Mouse (Mus musculus) midbrain, embryonic 10.5 days (tissue): ENCODE results near the gene Gm20388. TPM values are rescaled to one million over a fixed set of nuclear protein-coding genes. Genes with fewer than 3 reads are reported as not detected.

Source experiments
- DNase-seq: peaks from one replicate; pipeline ENCODE4 v3.0.0-alpha.2; 2017; ENCODE audit warnings: low spot score
- H3K27ac ChIP-seq: fragments of 300-500 bp; sonication (generic); replicated peaks from 2 replicates; pipeline ENCODE4 v1.5.1; 2016; ENCODE audit warnings: mild to moderate bottlenecking
- H3K27me3 ChIP-seq: fragments of 300-500 bp; sonication (generic); 2 replicates; pipeline ENCODE4 v1.6.1; 2016; ENCODE audit warnings: low read depth, mild to moderate bottlenecking; ENCODE audit not compliant: poor library complexity, severe bottlenecking
- H3K36me3 ChIP-seq: fragments of 300-500 bp; sonication (generic); 2 replicates; pipeline ENCODE4 v1.6.1; 2016; ENCODE audit warnings: mild to moderate bottlenecking, moderate library complexity
- H3K4me1 ChIP-seq: fragments of 300-500 bp; sonication (generic); 2 replicates; pipeline ENCODE4 v1.6.1; 2016
- H3K4me3 ChIP-seq: fragments of 300-500 bp; sonication (generic); 2 replicates; pipeline ENCODE4 v1.5.1; 2016; ENCODE audit warnings: mild to moderate bottlenecking, moderate library complexity
- H3K9me3 ChIP-seq: fragments of 300-500 bp; sonication (generic); replicated peaks from 2 replicates; pipeline ENCODE4 v1.6.1; 2016; ENCODE audit warnings: mild to moderate bottlenecking
- WGBS: fragments of 180-500 bp; shearing (Covaris S2); methylation state at CpG from one replicate; pipeline ENCODE4 v1.1.7; 2016; 5-methylcytosine and 5-hydroxymethylcytosine counted together
- polyA plus RNA-seq: library from polyadenylated mRNA; unstranded; fragments of >200 nt; fragmentation: Nextera tagmentation; extraction: Ambion mirVana; gene quantifications from 2 replicates; pipeline ENCODE4 v1.2.1, GENCODE M21; 2016

Gm20388 gene
- polyA plus RNA-seq, 1 experiment from 2014 or later = 7.1 TPM

DNA sequence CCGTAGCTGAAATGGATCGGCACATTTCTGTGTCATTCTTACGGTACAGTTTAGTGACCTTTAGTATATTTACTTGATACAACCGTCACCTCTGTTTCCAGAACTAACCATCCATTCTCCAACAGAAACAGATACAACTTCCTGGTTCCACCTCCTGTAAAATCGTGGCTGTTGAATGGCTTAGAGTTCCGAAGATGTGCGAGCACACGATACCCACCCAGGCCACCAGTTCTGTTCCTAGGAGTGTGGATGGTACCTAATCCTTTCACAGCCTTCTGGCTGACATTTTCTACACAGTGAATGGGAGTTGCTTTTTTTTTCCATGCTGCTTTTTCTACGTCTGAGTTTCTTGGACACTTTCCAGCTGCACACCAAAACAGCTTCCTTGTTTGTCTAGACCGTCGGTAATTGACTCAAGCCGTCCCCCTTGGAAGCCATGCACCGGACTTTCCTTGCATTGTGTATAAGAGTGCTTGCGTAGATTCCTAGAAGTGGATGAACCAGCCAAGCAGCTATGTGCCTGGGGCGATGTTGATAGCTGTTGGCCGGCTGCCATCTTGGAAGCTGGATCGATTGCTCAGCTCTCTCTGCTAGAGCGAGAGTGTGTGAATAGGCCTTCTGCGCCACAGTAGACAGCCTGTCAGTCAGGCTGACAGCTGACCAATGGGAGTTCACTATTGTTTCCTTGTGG, 2533.6 kb downstream of the Gm20388 start:
- Histone ChIP-seq H3K9me3 (no peaks in the 10 kb centered on the region), H3K4me3 (peak overlapping the region; percentile 87), H3K4me1 (peaks cover 34% of the 10 kb centered on the region), H3K36me3 (peaks cover 10% of the 10 kb centered on the region), H3K27me3 (no peaks in the 10 kb centered on the region), H3K27ac (peak overlapping the region; percentile 93)
- DNase-seq = peak; percentile 60
- WGBS = 53% methylated on average over 19 of the region's 19 CpGs

DNA sequence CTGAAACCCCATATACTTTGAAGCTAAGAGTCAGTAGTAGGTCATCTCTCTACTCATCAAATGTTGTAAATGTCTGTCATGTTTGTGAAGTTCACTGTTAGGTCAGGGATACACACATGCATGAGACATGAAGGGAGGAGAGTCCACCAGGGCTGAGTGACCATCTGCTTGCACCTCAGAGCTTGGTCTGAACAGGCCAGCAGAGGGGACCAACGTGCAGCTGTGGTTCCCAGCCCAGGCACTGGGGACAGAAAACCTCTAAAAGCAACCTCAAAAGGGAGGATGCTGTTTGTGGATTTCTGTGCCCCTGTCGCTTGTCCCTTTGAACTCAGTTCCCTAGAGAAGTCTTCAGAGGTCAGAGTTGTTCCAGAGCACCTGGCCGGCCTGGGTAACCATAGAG, 2534.6 kb downstream of the Gm20388 start:
- 70% methylated on average over 3 of the region's 3 CpGs for WGBS
- Histone ChIP-seq H3K36me3 (no peaks in the 10 kb centered on the region), H3K27ac (no peak overlapping the region), H3K4me1 (peaks cover 34% of the 10 kb centered on the region), H3K9me3 (no peaks in the 10 kb centered on the region), H3K27me3 (no peaks in the 10 kb centered on the region), H3K4me3 (0 out of 2 replicates have a peak overlapping the region, but pooled peaks have one; percentile 87)
- no peak for DNase-seq

DNA sequence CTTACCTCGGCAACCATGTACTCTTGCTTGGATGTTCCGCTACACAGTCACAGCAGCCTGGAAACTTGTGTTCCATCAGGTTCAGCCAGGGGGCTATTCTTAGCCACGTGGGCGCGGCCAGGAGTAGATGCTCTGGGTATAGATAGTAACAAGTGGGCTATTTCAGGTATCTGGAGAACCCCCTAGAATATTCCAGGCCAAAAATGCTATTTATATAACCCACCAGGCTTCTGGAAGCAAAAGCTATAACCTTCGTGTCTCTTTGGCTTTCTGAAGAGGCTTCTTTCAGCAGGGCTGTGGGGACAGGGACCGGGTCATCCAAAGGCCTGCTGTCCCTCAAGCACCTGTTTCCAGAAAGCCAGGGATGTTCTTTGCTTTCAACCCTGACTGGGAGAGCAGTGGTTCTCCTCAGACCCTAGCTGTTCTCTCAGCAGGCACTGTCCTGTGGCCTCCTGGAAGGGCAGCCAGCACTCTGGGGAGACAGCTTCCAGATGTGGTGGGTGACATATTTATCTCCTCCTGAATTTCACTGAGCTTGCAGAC, 2540.6 kb downstream of the Gm20388 start:
- H3K4me3 ChIP-seq = no peak overlapping the region
- no peaks in the 10 kb centered on the region for H3K36me3 ChIP-seq
- WGBS = 86% methylated on average over 7 of the region's 7 CpGs
- no peak for DNase-seq
- H3K27ac ChIP-seq = no peak overlapping the region
- no peaks in the 10 kb centered on the region; the same call in 1 of the 2 replicates for H3K4me1 ChIP-seq
- peaks cover 10% of the 10 kb centered on the region; the same call in 1 of the 2 replicates for H3K27me3 ChIP-seq
- H3K9me3 ChIP-seq = no peaks in the 10 kb centered on the region

DNA sequence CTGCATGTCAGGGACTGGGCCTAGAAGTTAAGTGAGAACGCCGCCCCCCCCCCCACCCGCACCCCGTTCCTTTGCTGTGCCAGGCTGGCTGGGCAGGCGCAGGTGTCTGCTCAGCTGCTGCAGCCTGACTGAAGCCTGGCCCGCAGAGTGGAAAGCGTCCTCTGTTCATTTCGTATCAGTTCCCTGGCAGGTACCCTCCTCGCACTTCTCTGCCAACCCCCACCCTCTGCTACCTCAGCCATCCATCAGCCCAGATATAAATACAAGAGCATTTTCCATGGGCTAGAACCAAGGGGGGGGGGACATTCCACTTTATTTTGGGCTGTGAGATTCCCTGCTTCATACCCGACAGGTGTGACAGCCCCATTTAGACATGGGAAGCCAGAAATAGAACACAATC, 2541.5 kb downstream of the Gm20388 start:
- WGBS = 83% methylated on average over 10 of the region's 10 CpGs
- Histone ChIP-seq H3K4me1 (no peaks in the 10 kb centered on the region), H3K4me3 (no peak overlapping the region), H3K9me3 (no peaks in the 10 kb centered on the region), H3K27ac (no peak overlapping the region), H3K27me3 (peaks cover 17% of the 10 kb centered on the region), H3K36me3 (no peaks in the 10 kb centered on the region)
- DNase-seq = no peak

DNA sequence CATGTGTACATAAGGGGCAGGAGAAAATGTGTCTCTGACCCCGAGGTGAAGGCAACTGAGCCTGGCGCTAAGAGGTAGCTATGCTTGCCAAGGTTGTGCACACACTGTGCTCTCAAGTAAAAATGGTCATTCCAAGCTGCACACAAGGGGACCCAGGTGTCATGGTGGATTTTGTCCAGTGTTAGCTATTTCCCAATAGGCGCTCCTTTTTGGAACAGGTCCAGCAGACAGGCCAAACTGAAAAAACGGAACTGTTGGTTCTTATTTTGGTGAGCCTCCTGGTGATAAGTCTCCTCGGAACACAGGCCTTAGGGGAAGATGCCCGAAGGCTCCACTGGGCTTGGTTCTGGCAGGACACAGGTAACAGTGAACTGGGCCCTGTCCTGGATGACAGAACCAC, 2543.8 kb downstream of the Gm20388 start:
- Histone ChIP-seq H3K36me3 (no peaks in the 10 kb centered on the region), H3K27me3 (peaks cover 39% of the 10 kb centered on the region), H3K4me3 (no peak overlapping the region), H3K9me3 (no peaks in the 10 kb centered on the region), H3K27ac (no peak overlapping the region), H3K4me1 (no peaks in the 10 kb centered on the region)
- DNase-seq = no peak
- WGBS = 97% methylated on average over 6 of the region's 6 CpGs

DNA sequence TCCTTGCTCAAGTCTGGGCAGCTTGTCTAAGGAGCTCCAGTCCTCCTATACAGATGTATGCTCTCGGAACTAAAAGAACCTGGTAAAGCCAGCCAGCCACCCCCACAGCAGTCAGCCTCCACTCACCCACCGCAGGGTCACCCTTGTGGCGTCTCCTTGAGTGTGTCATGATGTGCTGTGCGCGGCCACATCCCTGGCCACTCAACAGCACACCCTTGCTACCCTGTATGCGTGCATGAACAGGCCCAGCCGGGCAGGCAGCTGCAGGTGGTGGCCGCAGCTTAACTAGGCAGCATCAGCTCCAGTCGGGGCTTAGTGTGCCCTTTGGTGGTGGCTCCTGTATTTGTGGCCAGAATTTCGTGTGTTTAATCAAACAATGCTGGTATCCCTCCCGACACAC, 2546.5 kb downstream of the Gm20388 start:
- H3K4me3 ChIP-seq = no peak overlapping the region
- peaks cover 67% of the 10 kb centered on the region for H3K27me3 ChIP-seq
- peaks cover 22% of the 10 kb centered on the region for H3K4me1 ChIP-seq
- 84% methylated on average over 11 of the region's 11 CpGs for WGBS
- H3K27ac ChIP-seq = no peak overlapping the region
- no peak for DNase-seq
- H3K9me3 ChIP-seq = no peaks in the 10 kb centered on the region
- no peaks in the 10 kb centered on the region for H3K36me3 ChIP-seq

DNA sequence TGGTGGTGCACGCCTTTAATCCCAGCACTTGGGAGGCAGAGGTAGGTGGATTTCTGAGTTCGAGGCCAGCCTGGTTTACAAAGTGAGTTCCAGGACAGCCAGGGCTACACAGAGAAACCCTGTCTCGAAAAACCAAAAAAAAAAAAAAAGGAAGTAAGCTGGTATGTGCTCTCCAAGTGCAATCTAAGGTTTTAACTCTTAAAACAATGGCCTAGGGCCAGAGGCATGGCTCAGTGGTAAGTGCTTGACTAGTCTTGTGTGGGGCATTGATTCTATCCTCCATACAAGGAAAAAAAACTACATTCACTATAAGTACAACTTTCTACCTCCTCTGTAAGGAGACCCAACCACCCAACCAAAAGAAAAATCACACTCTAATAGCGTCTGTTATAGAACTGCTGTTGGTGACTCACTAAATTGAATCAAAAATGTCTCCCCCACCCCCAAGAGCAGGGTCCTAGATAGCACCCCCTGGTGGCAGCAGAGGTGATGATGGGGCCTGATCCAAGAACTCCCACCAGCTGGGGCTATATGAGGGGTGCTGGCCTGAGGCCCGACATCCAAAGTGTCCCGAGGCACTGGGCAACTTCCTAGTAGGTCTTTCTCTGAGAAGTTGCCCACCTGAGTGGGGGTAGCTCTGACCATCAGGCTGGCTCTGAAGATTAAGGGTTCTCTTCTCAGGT, 2548.7 kb downstream of the Gm20388 start:
- DNase-seq = no peak
- Histone ChIP-seq H3K4me3 (no peak overlapping the region), H3K9me3 (no peaks in the 10 kb centered on the region), H3K4me1 (peaks cover 30% of the 10 kb centered on the region), H3K36me3 (no peaks in the 10 kb centered on the region), H3K27ac (no peak overlapping the region), H3K27me3 (peaks cover 80% of the 10 kb centered on the region)
- 64% methylated on average over 6 of the region's 6 CpGs for WGBS

DNA sequence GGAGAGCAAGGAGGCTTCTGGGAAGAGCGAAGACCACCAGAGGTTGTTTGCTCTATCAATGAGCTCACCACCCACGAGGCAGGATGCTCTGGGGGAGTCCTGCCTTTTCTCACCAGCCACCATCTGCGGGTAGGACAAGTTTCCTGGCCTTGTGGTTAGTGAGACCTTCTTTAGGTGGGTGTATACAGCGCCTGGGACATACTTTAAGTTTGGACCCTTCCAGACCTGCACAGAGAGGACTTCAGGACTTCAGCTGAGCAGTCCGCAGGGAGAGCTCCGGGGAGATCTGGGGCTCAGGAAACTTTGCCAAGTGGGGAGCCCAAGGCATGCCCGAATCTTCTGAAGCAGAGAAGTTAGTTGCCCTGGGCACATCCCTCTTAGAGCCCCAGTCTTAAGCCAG, 2549.3 kb downstream of the Gm20388 start:
- Histone ChIP-seq H3K27ac (no peak overlapping the region), H3K4me3 (peak overlapping the region; percentile 53), H3K36me3 (no peaks in the 10 kb centered on the region), H3K27me3 (peaks cover 80% of the 10 kb centered on the region), H3K9me3 (no peaks in the 10 kb centered on the region), H3K4me1 (peaks cover 30% of the 10 kb centered on the region)
- 30% methylated on average over 7 of the region's 7 CpGs for WGBS
- DNase-seq = no peak

DNA sequence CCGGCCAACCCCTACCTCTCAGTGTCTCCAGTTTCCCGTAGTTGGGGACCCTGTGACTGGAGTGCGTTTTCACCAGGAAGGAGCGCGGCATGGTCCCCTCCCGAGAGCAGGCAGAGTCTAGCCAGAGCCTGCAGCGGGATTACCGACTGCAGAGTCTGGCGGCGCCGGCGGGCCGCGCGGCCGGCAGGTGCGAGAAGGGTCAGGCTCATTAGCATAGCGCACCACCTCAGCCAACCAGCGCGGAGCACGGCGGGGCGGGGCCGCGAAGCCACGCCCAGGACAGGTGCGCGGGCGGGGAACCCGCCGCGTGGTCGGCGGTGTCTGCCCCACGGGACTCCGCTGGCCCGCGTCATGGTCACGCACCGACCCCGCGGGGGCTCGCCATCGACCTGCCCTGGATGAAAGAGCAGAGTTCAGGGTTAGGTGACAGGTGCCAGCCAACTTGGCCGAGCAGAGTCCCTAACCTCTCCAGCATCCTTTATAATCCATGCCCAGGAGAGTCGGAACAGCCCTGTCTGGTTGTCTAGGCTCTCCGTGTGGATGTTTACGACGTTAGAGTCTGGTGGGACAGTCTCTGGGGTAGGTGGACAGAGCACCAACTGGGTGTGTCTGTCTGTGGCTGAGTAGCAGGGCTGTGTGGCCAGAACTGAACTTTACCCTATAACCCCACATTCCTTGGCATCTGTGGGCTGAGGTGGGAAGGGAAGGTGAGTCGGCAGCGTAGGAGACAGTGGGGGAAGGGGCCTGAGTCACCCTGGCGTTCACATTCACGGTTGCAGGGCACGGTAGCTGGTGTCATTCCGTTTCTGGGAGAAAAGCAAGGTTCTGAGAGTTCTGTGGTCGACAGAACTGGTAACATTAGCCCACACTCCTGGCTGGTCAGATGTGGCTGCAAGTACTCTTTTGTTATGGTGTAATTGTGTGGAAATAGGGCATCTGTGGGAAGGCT, 2550.2 kb downstream of the Gm20388 start, which contains the start of gene Snai3:
Gene Snai3 (minus strand): TSS at position 210 of the 949 bp plus-strand sequence.
- Histone ChIP-seq H3K36me3 (no peaks in the 10 kb centered on the region; the same call in 1 of the 2 replicates), H3K27ac (no peak within 1 kb of the TSS), H3K4me1 (peaks cover 30% of the 10 kb centered on the region), H3K4me3 (peak within 1 kb of the TSS; percentile 53), H3K27me3 (peaks cover 74% of the 10 kb centered on the region), H3K9me3 (no peaks in the 10 kb centered on the region)
- WGBS = 4% methylated on average over 56 of the region's 56 CpGs
- peak; percentile 47 for DNase-seq

DNA sequence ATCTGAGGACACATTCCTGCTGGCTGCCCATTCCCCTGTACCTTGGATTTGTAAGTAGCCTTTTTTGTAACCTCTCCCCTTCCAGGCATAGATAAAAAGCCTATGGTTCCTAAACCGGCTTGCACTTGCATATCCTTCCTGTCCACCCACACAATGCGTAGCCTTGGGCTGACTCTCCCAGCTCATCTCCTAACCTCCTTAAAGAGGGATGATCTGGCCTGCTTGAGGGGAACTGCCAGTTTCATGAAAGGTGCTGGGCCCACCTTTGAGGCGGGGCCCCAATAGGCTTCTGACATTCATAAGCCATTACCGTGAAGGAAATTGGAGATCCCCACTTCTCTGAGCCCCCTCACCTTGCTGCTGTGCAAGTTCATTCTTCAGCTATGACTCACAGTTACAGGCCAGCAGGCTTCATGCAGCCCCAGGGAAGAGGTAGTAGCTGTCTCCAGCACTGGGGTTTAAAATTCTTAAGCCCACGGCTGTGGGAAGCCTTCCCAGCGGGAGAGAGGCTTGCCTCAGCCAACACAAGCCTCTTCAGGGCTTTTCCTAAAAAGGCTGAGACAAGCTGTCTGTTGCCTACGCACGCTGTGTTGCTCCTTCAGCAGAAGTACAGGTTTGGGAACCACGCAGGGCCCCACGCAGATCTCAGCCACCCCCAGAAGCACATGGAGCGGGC, 2551.0 kb downstream of the Gm20388 start:
- H3K36me3 ChIP-seq = peaks cover 7% of the 10 kb centered on the region
- H3K4me1 ChIP-seq = peaks cover 30% of the 10 kb centered on the region
- H3K27me3 ChIP-seq = peaks cover 66% of the 10 kb centered on the region
- H3K27ac ChIP-seq = no peak overlapping the region
- no peaks in the 10 kb centered on the region for H3K9me3 ChIP-seq
- DNase-seq = no peak
- no peak overlapping the region for H3K4me3 ChIP-seq
- WGBS = 64% methylated on average over 11 of the region's 11 CpGs

DNA sequence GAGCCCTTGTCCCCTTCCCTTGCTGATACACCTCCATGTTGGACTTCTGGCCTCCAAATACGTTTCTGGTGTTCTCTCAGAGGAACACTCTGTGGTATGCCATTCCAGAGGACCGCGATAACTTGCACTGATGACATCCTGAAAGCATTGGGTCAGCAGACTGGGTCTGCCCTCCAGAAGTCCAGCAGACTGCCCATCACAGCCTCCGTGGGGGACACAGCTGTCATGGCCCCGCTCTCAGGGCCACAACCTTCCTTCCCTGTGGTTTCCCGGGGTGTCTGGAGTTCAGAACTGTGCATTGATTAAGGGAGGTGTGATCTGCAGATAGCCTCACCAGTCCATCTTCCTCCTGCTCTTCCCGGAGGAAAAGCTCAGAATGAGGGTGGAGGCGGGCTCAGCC, 2551.9 kb downstream of the Gm20388 start:
- no peak for DNase-seq
- Histone ChIP-seq H3K4me1 (peaks cover 30% of the 10 kb centered on the region), H3K9me3 (no peaks in the 10 kb centered on the region), H3K4me3 (no peak overlapping the region), H3K36me3 (peaks cover 16% of the 10 kb centered on the region), H3K27ac (no peak overlapping the region), H3K27me3 (peaks cover 59% of the 10 kb centered on the region)
- 68% methylated on average over 8 of the region's 8 CpGs for WGBS
